Mouse (Mus musculus): Measurements from ENCODE around the gene Isy1.

The Isy1 gene

DNA sequence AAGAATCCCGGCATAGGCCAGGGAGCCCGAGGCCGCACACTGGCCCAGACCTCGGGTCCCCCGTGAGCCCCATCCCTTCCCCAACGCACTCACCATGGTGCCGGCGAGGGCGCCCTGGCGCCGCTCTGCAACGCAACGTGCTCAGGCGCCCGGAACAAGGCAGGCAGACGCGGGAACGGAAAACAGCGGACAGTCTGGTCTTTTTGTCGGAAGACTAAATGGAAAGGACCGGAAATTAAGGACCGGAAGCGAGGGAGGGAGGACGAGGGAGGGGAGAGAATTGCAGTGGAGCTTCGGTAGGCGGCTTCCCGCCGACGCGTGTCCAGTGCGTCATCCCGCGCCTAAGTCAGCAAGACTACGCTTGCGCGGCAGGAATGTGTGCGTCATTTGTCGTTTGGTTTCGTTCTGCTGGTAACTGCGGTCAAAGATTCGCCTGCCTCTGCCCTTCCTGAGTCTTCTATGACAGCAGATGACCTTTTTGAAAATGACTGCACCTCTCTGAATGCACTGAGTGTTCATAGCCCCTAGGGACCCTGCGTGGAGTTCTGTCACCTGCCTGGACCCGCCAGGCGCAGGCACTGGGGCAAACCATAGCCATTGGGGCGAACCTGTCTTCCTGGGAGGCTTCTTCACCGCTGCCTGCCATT is at the start of gene Isy1:
Isy1 (minus strand) TSS at position 248 of the 647 bp plus-strand sequence.
- peak; percentile 97 for DNase-seq (ENCODE audit: low read depth, low spot score)

- DNase-seq (ENCODE audit: low read depth, low spot score) = peak; percentile 100
Observed at GRCm38 (mm10) chr6:87887594-87888233, 49.1 kb upstream of the Isy1 start, which contains the start of gene Copg1. Copg1 (plus strand) TSS chr6:87887814.

DNA sequence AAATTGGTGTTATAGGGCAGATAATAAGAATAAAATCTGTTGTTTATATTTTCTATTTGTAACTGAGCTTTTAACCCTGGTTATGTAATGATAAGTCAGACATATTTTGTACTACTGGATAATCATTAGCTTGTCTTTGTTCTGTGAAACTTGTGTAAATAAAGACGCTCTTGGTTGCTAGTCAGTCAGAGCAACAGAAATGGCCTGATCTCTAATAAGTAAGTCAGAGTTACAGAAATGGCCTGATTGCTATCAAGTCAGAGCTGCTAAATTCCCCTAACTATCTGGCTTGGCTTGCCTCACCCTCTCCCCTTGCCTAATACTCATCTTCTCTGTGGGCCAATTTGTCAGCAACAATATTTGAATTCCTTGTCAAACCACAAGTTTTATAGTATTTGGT is 48.1 kb upstream of the Isy1 start:
- no peak for DNase-seq (ENCODE audit: low read depth, low spot score)

- DNase-seq (ENCODE audit: low read depth, low spot score) = no peak
Observed at GRCm38 (mm10) chr6:87882816-87883215, 44.2 kb upstream of the Isy1 start.

DNA sequence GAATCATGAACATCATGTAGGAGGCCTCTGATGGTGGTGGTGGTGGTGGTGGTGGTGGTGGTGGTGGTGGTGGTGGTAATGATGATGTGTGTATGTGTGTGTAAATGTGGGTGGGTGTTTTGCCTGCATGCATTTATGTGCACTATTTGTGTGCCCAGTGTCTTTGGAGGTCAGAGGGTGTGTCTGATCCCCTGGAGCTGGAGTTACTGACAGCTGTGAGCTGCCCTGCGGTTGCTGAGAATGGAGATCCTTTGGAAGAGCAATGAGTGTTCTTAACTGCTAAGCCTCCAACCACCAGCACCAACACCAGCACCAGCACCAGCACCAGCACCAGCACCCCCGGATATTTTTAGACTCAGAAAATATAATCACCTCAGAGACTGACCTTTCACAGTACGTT is 43.6 kb upstream of the Isy1 start:
- DNase-seq (ENCODE audit: low read depth, low spot score) = no peak

DNA sequence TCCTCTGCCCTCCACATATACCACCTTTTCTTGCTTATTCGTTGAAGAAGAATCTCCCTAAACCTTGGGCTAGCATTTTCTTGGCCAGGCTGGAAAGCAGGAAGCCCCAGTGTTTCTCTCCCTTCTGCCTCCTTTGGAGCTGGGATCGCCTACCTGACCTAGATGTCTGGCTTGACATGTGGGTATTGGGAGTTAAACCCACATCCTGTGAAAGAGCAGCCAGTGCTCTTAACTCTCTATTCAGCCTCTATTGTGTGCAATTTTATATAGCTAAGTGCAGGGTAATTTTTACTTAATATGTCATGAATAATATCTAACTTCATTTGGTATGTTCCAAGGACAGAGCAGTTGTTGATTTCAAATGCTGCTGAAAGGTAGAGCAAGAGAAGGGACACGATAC is 41.0 kb upstream of the Isy1 start:
- DNase-seq (ENCODE audit: low read depth, low spot score) = no peak

DNA sequence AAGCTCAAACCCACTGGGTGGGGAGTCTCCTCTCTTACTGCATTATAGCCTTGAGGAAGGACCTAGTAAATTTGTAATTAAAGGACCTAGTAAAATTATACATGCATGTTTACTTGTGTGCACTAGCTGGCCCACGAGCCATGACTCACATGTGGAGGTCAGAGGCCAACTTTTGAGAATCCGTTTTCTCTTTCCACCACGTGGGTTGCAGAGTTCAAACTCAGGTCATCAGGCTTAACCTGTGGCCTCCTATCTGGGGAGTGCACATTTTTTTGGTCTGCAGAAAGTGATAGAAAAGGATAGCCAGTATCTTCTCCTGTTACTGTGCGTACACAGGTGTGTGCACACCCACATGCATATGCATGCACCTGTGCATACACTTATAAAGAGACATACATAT is 40.4 kb upstream of the Isy1 start:
- no peak for DNase-seq (ENCODE audit: low read depth, low spot score)

- DNase-seq (ENCODE audit: low read depth, low spot score) = no peak
Observed at GRCm38 (mm10) chr6:87876068-87876643, 37.6 kb upstream of the Isy1 start.

GRCm38 (mm10) chr6:87875562-87875961 is 37.0 kb upstream of the Isy1 start:
- no peak for DNase-seq (ENCODE audit: low read depth, low spot score)

GRCm38 (mm10) chr6:87875083-87875482 is 36.5 kb upstream of the Isy1 start:
- DNase-seq (ENCODE audit: low read depth, low spot score) = peak; percentile 92

GRCm38 (mm10) chr6:87873963-87874362 is 35.4 kb upstream of the Isy1 start:
- DNase-seq (ENCODE audit: low read depth, low spot score) = no peak

GRCm38 (mm10) chr6:87873104-87873503 is 34.5 kb upstream of the Isy1 start:
- DNase-seq (ENCODE audit: low read depth, low spot score) = peak; percentile 96

DNA sequence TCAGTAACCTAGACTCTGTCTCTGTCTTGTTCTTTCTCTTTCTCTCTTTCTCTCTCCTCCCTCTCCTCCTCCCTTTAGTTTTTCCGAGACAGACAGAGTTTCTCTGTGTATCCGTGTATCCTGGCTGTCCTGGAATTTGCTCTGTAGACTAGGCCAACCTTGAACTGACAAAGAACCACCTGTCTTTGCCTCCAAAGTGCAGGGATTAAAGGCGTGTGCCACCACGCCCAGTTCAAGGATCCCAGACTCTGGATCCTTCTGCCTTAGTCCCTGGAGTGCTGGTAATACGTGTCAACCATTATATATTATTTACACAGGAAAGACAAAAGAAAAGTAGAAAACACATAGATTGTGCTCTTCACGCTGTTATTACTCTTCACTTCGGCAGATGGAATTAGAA is 32.6 kb upstream of the Isy1 start:
- DNase-seq (ENCODE audit: low read depth, low spot score) = no peak

DNA sequence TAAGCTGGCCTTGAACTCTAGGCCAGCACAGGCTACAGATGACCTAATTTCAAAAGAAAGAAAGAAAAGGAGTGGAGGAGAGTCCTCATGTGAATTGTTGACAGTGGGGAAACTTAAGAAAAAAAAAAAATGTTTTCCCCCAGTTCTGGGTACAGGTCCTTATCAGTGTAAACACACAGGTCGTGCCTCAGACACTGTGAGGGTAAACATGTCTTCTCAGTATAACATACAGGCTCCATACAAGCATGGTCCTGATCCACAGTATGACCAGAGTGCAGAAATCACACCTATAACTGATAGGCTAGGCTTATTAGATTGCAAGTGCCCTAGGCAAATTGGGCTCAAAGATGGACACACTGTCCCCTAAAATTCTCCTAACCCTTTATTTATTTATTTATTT is 31.8 kb upstream of the Isy1 start:
- no peak for DNase-seq (ENCODE audit: low read depth, low spot score)

DNA sequence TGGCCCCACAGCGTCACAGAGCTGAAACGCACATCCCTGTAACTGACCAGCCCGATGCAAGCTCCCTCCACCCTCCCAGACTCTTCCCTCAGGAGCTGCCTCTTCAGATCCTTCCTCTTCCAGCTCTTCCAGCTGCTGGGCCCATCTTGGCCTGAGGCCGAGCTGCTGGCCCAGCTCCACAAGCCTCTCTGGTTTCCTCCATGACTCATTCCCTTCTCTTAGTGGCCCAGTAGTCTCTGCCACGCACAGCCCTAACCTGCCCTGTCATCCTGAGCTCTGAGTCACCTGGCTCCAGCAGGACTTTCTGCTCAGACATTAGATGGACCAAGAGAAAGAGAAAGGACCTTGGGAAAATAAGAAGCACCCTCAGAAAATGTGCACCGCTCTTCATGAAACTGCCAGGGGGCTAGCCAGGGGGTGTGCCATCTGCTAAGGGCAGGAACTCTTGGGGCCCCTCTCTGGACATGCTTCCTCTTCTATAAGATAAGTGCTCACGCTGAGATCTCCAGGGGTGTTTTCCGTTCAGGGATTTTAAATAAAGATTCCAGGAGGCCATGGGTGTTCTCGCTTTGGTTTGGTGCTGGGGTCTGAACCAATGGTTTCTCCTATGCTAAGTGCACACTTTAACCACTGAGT is 30.4 kb upstream of the Isy1 start:
- DNase-seq (ENCODE audit: low read depth, low spot score) = peak; percentile 97

DNA sequence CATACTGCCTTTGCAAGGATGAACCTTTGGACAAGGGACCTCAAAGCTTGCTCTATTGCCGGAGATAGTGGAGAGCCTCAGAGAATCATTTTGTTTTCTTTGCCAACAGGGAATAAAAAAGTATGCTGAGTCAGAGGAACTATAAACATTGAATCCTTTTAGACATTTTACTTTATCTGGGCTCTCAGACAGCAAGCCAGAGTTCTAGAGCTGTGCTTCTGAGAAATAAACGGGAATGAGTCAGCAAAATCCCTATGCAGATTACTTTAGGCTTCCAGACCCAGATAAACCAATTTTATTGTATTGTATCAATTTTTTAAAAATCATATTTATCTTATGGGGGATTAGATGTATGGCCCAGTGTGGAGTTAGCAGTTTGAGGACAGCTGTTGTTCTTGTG is 28.7 kb upstream of the Isy1 start:
- DNase-seq (ENCODE audit: low read depth, low spot score) = no peak

DNA sequence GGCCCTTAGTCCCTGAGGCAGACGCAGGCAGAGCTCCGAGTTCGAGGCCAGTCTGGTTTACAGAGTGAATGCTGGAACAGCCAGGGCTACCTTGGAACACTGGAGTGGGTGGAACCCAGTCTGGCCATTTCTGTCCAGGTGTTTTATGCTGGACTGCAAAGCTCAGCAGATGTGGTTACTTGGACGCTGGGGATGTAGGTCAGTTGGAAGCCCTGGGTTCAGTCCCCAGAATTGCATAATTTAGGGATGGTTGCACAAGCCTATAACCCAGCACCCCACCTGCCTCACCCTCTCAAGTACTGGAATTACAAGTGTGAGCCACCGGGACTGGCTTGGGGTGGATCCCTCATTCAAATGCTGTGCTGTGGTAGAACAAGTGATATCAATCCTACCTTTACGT is 27.6 kb upstream of the Isy1 start:
- DNase-seq (ENCODE audit: low read depth, low spot score) = no peak

- DNase-seq (ENCODE audit: low read depth, low spot score) = no peak
Observed at GRCm38 (mm10) chr6:87857071-87857470, 18.5 kb upstream of the Isy1 start.

DNA sequence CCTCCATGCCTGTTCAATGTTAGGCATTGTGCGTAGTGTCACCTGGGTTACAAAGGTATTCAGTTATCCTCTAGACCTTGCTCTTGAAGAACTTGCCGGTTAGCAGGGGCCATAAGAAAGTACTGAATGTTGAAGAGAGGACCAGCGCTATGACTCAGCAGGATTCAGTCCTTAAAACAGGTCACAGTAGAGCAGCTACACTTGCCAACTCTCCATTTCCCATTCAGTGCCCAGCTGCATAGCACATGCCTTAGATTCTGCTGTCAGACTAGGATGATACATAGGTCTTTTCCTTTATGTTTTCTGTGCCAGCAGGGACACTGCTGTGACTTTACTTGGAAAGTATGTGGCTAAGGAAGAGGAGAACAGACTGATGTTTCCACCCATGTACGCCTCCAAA is 14.8 kb upstream of the Isy1 start:
- DNase-seq (ENCODE audit: low read depth, low spot score) = no peak

- no peak for DNase-seq (ENCODE audit: low read depth, low spot score)
Observed at GRCm38 (mm10) chr6:87851871-87852270, 13.3 kb upstream of the Isy1 start.

DNA sequence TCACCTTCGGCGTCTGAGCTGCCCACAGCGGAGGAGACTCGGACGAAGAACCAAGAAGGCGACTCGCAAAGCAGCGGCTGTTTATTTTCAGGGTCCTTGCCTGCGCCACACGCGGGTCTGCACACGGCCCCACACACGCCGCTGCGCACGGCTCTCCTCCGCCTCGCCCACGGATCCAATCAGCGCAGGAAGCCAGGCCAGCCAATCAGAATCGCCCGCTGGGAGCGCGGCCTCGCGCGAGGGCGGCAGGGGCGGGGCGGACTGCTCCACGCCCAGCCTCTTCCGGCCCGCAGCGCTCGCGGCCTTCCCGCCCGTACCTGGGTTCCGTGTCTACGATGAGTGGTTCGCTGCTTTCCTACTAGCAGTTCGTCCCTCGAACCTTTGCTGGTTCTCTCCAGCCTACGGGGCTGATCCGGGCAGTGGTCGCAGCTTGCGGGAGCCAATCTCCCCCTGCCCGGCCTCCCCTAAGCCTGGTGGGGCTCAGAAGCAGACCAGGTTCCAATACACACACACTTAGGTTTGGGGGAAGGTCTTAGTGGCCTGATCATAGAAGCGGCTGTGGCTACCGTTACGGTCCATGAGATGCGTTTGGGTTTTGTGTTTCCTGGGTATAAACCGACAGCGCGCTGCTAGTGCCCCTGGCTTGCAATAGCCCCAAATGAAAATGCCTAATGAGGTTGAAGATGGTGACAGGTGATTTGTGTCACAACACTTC is 12.5 kb upstream of the Isy1 start, which contains the start of gene Cnbp:
Cnbp (minus strand) TSS at position 207 of the 715 bp plus-strand sequence.
- peak; percentile 97 for DNase-seq (ENCODE audit: low read depth, low spot score)
